Mouse (Mus musculus) embryonic facial prominence, embryonic 13.5 days (tissue): Measurements from ENCODE around the gene Slc1a3. TPM values are rescaled to one million over a fixed set of nuclear protein-coding genes. Genes with fewer than 3 reads are reported as not detected.

ENCODE experiments used
- ATAC-seq: fragments of 200-750 bp; cut with Nextera tagmentation; 2 replicates; pipeline ENCODE4 v1.8.0; 2017; ENCODE audit warnings: low read depth; ENCODE audit not compliant: insufficient number of reproducible peaks, insufficient read depth, low FRiP score, low TSS enrichment
- H3K27ac ChIP-seq: fragments of 300-500 bp; sonication (generic); 2 replicates; pipeline ENCODE4 v1.5.1; 2015; ENCODE audit warnings: moderate library complexity, mild to moderate bottlenecking, inconsistent platforms
- H3K27me3 ChIP-seq: fragments of 300-500 bp; sonication (generic); 2 replicates; pipeline ENCODE4 v1.6.1; 2015; ENCODE audit warnings: mild to moderate bottlenecking, inconsistent platforms
- H3K36me3 ChIP-seq: fragments of 300-500 bp; sonication (generic); 2 replicates; pipeline ENCODE4 v1.6.1; 2015; ENCODE audit warnings: mild to moderate bottlenecking, inconsistent platforms
- H3K4me1 ChIP-seq: fragments of 300-500 bp; sonication (generic); 2 replicates; pipeline ENCODE4 v1.6.1; 2015; ENCODE audit warnings: inconsistent platforms
- H3K4me2 ChIP-seq: fragments of 300-500 bp; sonication (generic); 2 replicates; pipeline ENCODE4 v1.6.1; 2015; ENCODE audit warnings: moderate library complexity, mild to moderate bottlenecking, inconsistent platforms
- H3K4me3 ChIP-seq: fragments of 300-500 bp; sonication (generic); 2 replicates; pipeline ENCODE4 v1.5.1; 2015; ENCODE audit warnings: mild to moderate bottlenecking, inconsistent platforms
- H3K9ac ChIP-seq: fragments of 300-500 bp; sonication (generic); 2 replicates; pipeline ENCODE4 v1.6.1; 2015; ENCODE audit warnings: mild to moderate bottlenecking, inconsistent platforms
- H3K9me3 ChIP-seq: fragments of 300-500 bp; sonication (generic); 2 replicates; pipeline ENCODE4 v1.6.1; 2016; ENCODE audit warnings: inconsistent platforms
- WGBS: fragments of 180-500 bp; shearing (Covaris S2); methylation state at CpG from one replicate; pipeline ENCODE4 v1.1.7; 2015; ENCODE audit warnings: mixed read lengths; 5-methylcytosine and 5-hydroxymethylcytosine counted together
- polyA plus RNA-seq: library from polyadenylated mRNA; unstranded; fragments of >200 nt; fragmentation: Nextera tagmentation; extraction: Ambion mirVana; gene quantifications from 2 replicates; pipeline ENCODE4 v1.2.1, GENCODE M21; 2015

The Slc1a3 gene
- 37.2 and 39.9 TPM in 2 replicates for polyA plus RNA-seq

GRCm38 (mm10) chr15:8710146-8711006 lies at the start of gene Slc1a3:
Slc1a3 (minus strand) TSS chr15:8710764.
- Histone ChIP-seq H3K9me3 (no peaks in the 10 kb centered on the region), H3K4me3 (peak within 1 kb of the TSS; percentile 57), H3K27me3 (no peaks in the 10 kb centered on the region), H3K36me3 (peaks cover 4% of the 10 kb centered on the region; the same call in 1 of the 2 replicates), H3K9ac (peak within 1 kb of the TSS; percentile 72), H3K27ac (peak within 1 kb of the TSS; percentile 14), H3K4me2 (peak within 1 kb of the TSS; percentile 69), H3K4me1 (peaks cover 28% of the 10 kb centered on the region)
- ATAC-seq: peak; percentile 85
- WGBS: under 1% methylated on average over 34 of the region's 34 CpGs

GRCm38 (mm10) chr15:8759026-8759425 lies 48.5 kb upstream of the Slc1a3 start:
- WGBS: 44% methylated on average over 3 of the region's 3 CpGs
- H3K4me2 ChIP-seq: no peak overlapping the region
- H3K27me3 ChIP-seq: no peaks in the 10 kb centered on the region
- H3K4me3 ChIP-seq: no peak overlapping the region
- no peak for ATAC-seq
- H3K36me3 ChIP-seq: no peaks in the 10 kb centered on the region
- no peaks in the 10 kb centered on the region for H3K9me3 ChIP-seq
- no peak overlapping the region for H3K27ac ChIP-seq
- H3K9ac ChIP-seq: no peak overlapping the region
- H3K4me1 ChIP-seq: no peaks in the 10 kb centered on the region

- no peaks in the 10 kb centered on the region for H3K4me1 ChIP-seq
- H3K4me2 ChIP-seq: no peak overlapping the region
- H3K36me3 ChIP-seq: no peaks in the 10 kb centered on the region
- no peaks in the 10 kb centered on the region for H3K9me3 ChIP-seq
- no peak overlapping the region for H3K4me3 ChIP-seq
- 84% methylated on average over 6 of the region's 6 CpGs for WGBS
- H3K9ac ChIP-seq: no peak overlapping the region
- H3K27ac ChIP-seq: no peak overlapping the region
- ATAC-seq: no peak
- no peaks in the 10 kb centered on the region for H3K27me3 ChIP-seq
Observed at GRCm38 (mm10) chr15:8756441-8756840, 45.9 kb upstream of the Slc1a3 start.

GRCm38 (mm10) chr15:8749762-8750161 lies 39.2 kb upstream of the Slc1a3 start:
- no peak for ATAC-seq
- Histone ChIP-seq H3K27ac (no peak overlapping the region), H3K4me3 (no peak overlapping the region), H3K4me2 (no peak overlapping the region), H3K4me1 (no peaks in the 10 kb centered on the region), H3K27me3 (no peaks in the 10 kb centered on the region), H3K36me3 (no peaks in the 10 kb centered on the region), H3K9me3 (no peaks in the 10 kb centered on the region), H3K9ac (no peak overlapping the region)
- 90% methylated on average over 4 of the region's 4 CpGs for WGBS

- ATAC-seq: no peak
- Histone ChIP-seq H3K36me3 (no peaks in the 10 kb centered on the region), H3K27me3 (no peaks in the 10 kb centered on the region), H3K27ac (no peak overlapping the region), H3K4me1 (no peaks in the 10 kb centered on the region), H3K4me3 (no peak overlapping the region), H3K9ac (no peak overlapping the region), H3K9me3 (no peaks in the 10 kb centered on the region), H3K4me2 (no peak overlapping the region)
- WGBS: 64% methylated on average over 1 of the region's 1 CpGs
Observed at GRCm38 (mm10) chr15:8748771-8749170, 38.2 kb upstream of the Slc1a3 start.

GRCm38 (mm10) chr15:8741593-8741992 lies 31.0 kb upstream of the Slc1a3 start:
- Histone ChIP-seq H3K4me1 (peaks cover 3% of the 10 kb centered on the region; the same call in 1 of the 2 replicates), H3K27me3 (no peaks in the 10 kb centered on the region), H3K4me2 (no peak overlapping the region), H3K36me3 (no peaks in the 10 kb centered on the region), H3K9me3 (no peaks in the 10 kb centered on the region), H3K4me3 (no peak overlapping the region), H3K27ac (no peak overlapping the region), H3K9ac (no peak overlapping the region)
- 61% methylated on average over 6 of the region's 6 CpGs for WGBS
- no peak for ATAC-seq

GRCm38 (mm10) chr15:8740724-8741123 lies 30.2 kb upstream of the Slc1a3 start:
- H3K4me2 ChIP-seq: no peak overlapping the region

GRCm38 (mm10) chr15:8738156-8738555 lies 27.6 kb upstream of the Slc1a3 start:
- Histone ChIP-seq H3K4me2 (no peak overlapping the region), H3K27ac (no peak overlapping the region), H3K9me3 (no peaks in the 10 kb centered on the region), H3K36me3 (no peaks in the 10 kb centered on the region), H3K9ac (no peak overlapping the region), H3K4me3 (no peak overlapping the region), H3K27me3 (no peaks in the 10 kb centered on the region), H3K4me1 (peaks cover 12% of the 10 kb centered on the region)
- no peak for ATAC-seq
- 84% methylated on average over 5 of the region's 5 CpGs for WGBS

More at GRCm38 (mm10) chr15:8740724-8741123, 30.2 kb upstream of the Slc1a3 start:
- Histone ChIP-seq H3K27me3 (no peaks in the 10 kb centered on the region), H3K36me3 (no peaks in the 10 kb centered on the region), H3K4me1 (peaks cover 3% of the 10 kb centered on the region; the same call in 1 of the 2 replicates), H3K4me3 (no peak overlapping the region), H3K9ac (no peak overlapping the region), H3K27ac (no peak overlapping the region), H3K9me3 (no peaks in the 10 kb centered on the region)
- ATAC-seq: no peak
- WGBS: 91% methylated on average over 8 of the region's 8 CpGs

GRCm38 (mm10) chr15:8734363-8734739 lies 23.8 kb upstream of the Slc1a3 start:
- H3K27me3 ChIP-seq: no peaks in the 10 kb centered on the region
- no peak overlapping the region for H3K4me3 ChIP-seq
- no peak overlapping the region for H3K4me2 ChIP-seq
- no peaks in the 10 kb centered on the region for H3K9me3 ChIP-seq
- H3K27ac ChIP-seq: no peak overlapping the region
- H3K9ac ChIP-seq: no peak overlapping the region
- 73% methylated on average over 6 of the region's 6 CpGs for WGBS
- ATAC-seq: no peak
- H3K4me1 ChIP-seq: peaks cover 9% of the 10 kb centered on the region
- H3K36me3 ChIP-seq: no peaks in the 10 kb centered on the region

GRCm38 (mm10) chr15:8733669-8734362 lies 23.3 kb upstream of the Slc1a3 start:
- Histone ChIP-seq H3K27me3 (no peaks in the 10 kb centered on the region), H3K9ac (no peak overlapping the region), H3K4me3 (no peak overlapping the region), H3K27ac (no peak overlapping the region), H3K9me3 (no peaks in the 10 kb centered on the region), H3K36me3 (no peaks in the 10 kb centered on the region), H3K4me1 (peaks cover 9% of the 10 kb centered on the region), H3K4me2 (no peak overlapping the region)
- WGBS: 26% methylated on average over 7 of the region's 7 CpGs
- no peak for ATAC-seq

- no peak for ATAC-seq
- H3K36me3 ChIP-seq: no peaks in the 10 kb centered on the region
- no peaks in the 10 kb centered on the region for H3K27me3 ChIP-seq
- H3K4me3 ChIP-seq: no peak overlapping the region
- H3K9me3 ChIP-seq: no peaks in the 10 kb centered on the region
- no peak overlapping the region for H3K27ac ChIP-seq
- 91% methylated on average over 7 of the region's 7 CpGs for WGBS
- H3K9ac ChIP-seq: no peak overlapping the region
- no peak overlapping the region for H3K4me2 ChIP-seq
- peaks cover 5% of the 10 kb centered on the region for H3K4me1 ChIP-seq
Observed at GRCm38 (mm10) chr15:8728861-8729260, 18.3 kb upstream of the Slc1a3 start.
